In the genomic region with DNA sequence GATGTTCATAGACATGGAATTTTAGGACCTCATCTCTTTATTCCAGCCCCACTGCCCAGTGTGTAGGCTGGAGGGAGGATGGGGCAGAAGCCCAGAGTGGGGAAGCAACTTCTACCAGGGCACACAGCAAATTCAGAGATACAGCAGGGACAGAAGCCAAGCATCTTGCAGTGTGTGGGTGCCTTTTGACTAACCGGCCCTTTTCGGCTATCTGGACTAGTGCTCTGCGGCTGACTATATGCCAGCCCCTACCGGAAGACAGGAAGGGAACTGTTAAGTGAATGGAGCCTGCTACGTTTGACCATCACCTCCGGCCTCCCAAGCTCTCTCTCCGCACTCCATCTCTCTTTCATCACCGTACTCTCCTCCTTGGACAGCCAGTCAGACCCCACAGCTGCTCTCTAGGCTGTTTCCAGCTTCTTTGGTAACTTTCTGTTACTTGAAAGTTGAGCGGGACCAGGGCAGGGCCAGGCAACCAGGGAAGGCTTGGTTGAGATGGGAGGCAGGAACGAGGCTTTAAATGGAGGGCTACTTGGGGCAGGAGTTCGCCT, we compare ENCODE assay signal across 7 mouse cellular contexts. TPM values are rescaled to one million over a fixed set of nuclear protein-coding genes. Genes with fewer than 3 reads are reported as not detected.
DNase-seq lines count a peak whose midpoint lies in the region; ATAC-seq lines count a peak whose summit lies in the region.

No protein-coding gene starts in this region.

- no peaks in the 10 kb centered on the region for H3K9me3 ChIP-seq in megakaryocyte, embryonic 14.5 days
- H3K9me3 ChIP-seq in heart, embryonic 16.5 days (replicated peaks; ENCODE audit: control insufficient read depth, low read length): no peaks in the 10 kb centered on the region
- no peaks in the 10 kb centered on the region for H3K9me3 ChIP-seq in liver, embryonic 15.5 days (replicated peaks)

- DNase-seq in layer of hippocampus, postnatal 36 days: no peak
- no peak for DNase-seq in right cerebral cortex, postnatal 4 days
- DNase-seq in layer of hippocampus, adult 9-11 months: no peak

- peak overlapping the region; percentile 61 for H3K9ac ChIP-seq in heart, embryonic 16.5 days (ENCODE audit: low read length)
- peak overlapping the region; percentile 29; the same call in 1 of the 2 replicates for H3K9ac ChIP-seq in liver, embryonic 15.5 days

- peak overlapping the region; percentile 51 for H3K27ac ChIP-seq in heart, embryonic 16.5 days (ENCODE audit: low read length)
- H3K27ac ChIP-seq in liver, embryonic 15.5 days (replicated peaks): peak overlapping the region; percentile 38; the same call in 1 of the 2 replicates

- 28% methylated on average over 11 of the region's 11 CpGs for WGBS in heart, embryonic 16.5 days
- WGBS in liver, embryonic 15.5 days (ENCODE audit: insufficient replicate concordance): 19% methylated on average over 11 of the region's 11 CpGs

- H3K4me3 ChIP-seq in megakaryocyte, embryonic 14.5 days (replicated peaks): peak overlapping the region; percentile 88
- H3K4me3 ChIP-seq in heart, embryonic 16.5 days (ENCODE audit: low read length): peak overlapping the region; percentile 32
- peak overlapping the region; percentile 22 for H3K4me3 ChIP-seq in liver, embryonic 15.5 days (replicated peaks)

- no peak for ATAC-seq in megakaryocyte, adult 5-6 weeks (ENCODE audit: poor library complexity, severe bottlenecking)
- no peak for ATAC-seq in heart, embryonic 16.5 days (replicated peaks; ENCODE audit: extremely low read depth, insufficient read depth, low FRiP score)
- no peak for ATAC-seq in liver, embryonic 15.5 days (ENCODE audit: insufficient read depth)

- H3K4me2 ChIP-seq in heart, embryonic 16.5 days (ENCODE audit: low read depth, low read length): peak overlapping the region; percentile 70
- peak overlapping the region; percentile 64 for H3K4me2 ChIP-seq in liver, embryonic 15.5 days

- H3K27me3 ChIP-seq in megakaryocyte, embryonic 14.5 days (replicated peaks): no peaks in the 10 kb centered on the region
- no peaks in the 10 kb centered on the region for H3K27me3 ChIP-seq in heart, embryonic 16.5 days (ENCODE audit: control insufficient read depth, insufficient read depth, low read length)
- no peaks in the 10 kb centered on the region for H3K27me3 ChIP-seq in liver, embryonic 15.5 days

- H3K36me3 ChIP-seq in megakaryocyte, embryonic 14.5 days (replicated peaks; ENCODE audit: low read length): peaks cover 46% of the 10 kb centered on the region
- H3K36me3 ChIP-seq in heart, embryonic 16.5 days (ENCODE audit: control insufficient read depth, insufficient read depth): 0 out of 2 replicates have a peak, but pooled peaks cover 5% of the 10 kb centered on the region
- H3K36me3 ChIP-seq in liver, embryonic 15.5 days (replicated peaks): peaks cover 14% of the 10 kb centered on the region; the same call in 1 of the 2 replicates

- peaks cover 98% of the 10 kb centered on the region for H3K4me1 ChIP-seq in megakaryocyte, embryonic 14.5 days
- H3K4me1 ChIP-seq in heart, embryonic 16.5 days (ENCODE audit: control insufficient read depth, insufficient read depth, low read length): peaks cover 88% of the 10 kb centered on the region
- peaks cover 99% of the 10 kb centered on the region for H3K4me1 ChIP-seq in liver, embryonic 15.5 days (replicated peaks)

RNA-seq across cellular contexts. Expression of a gene that starts 21.8 kb away (rescaled TPM):
- polyA plus RNA-seq in megakaryocyte, embryonic 14.5 days (2012; ENCODE audit: insufficient read depth, low replicate concordance): 15.3 and 263 TPM in 2 replicates
- 257 and 275 TPM in 2 replicates for total RNA-seq in megakaryocyte, adult 5-6 weeks (2015)
- total RNA-seq in megakaryocyte, adult 5-6 weeks (2017): 587 and 621 TPM in 2 replicates
- polyA plus RNA-seq in heart, embryonic 16.5 days (2015; fragmentation: Nextera tagmentation; extraction: Ambion mirVana): 141 and 176 TPM in 2 replicates
- polyA plus RNA-seq in liver, embryonic 15.5 days (2015; fragmentation: Nextera tagmentation; extraction: Ambion mirVana): 48.5 and 63.7 TPM in 2 replicates
- total RNA-seq in layer of hippocampus, postnatal 36 days (2021): 100 to 1,000 TPM; 334 to 351 TPM

Comparison
In these comparisons a context has a peak if more than half of its experiments do, and no peak if none do; other contexts are left out.
1. H3K4me3 ChIP-seq: peak in every context shown above with its lines; median percentile 88 in megakaryocyte, embryonic 14.5 days; 32 in heart, embryonic 16.5 days; 22 in liver, embryonic 15.5 days.